Mouse (Mus musculus): ENCODE results near the gene Psmc4. TPM values are rescaled to one million over a fixed set of nuclear protein-coding genes. Genes with fewer than 3 reads are reported as not detected.

Gene Psmc4
- total and polyA plus RNA-seq, 3 experiments = 75.2 to 81.9 (median 81.9) TPM

DNA sequence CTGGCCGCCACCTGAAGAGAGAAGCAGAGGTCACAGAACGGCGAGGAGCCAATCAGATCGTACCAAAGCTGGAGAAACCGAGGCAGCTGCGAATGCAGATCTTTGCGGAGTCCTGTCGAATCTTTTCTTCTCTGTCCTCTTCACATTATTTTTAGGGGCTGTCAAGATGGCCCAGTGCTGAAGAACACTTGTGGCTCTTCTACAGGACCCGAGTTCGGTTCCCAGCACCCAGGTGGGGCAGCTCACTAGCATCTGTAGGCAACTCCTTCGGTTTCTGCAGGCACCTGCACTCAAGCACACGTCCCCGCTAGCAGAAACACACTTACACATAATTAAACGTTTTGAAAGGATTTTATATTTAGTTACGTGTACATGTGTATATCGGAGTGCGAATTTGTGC lies 683 bp upstream of the Psmc4 start:
- peak in 1 of 2 experiments; percentile 27 for DNase-seq
- Histone ChIP-seq H3K27me3 (ENCODE audit: control insufficient read depth, insufficient read depth, low read length) (no peaks in the 10 kb centered on the region), H3K79me2 (replicated peaks; ENCODE audit: control insufficient read depth, insufficient read depth, low read length) (no peaks in the 10 kb centered on the region), H3K4me3 (no peak overlapping the region), H3K27ac (no peak overlapping the region), H3K36me3 (ENCODE audit: control insufficient read depth, insufficient read depth, low read length) (no peaks in the 10 kb centered on the region), H3K9ac (ENCODE audit: low read depth, low read length) (no peak overlapping the region), H3K4me1 (ENCODE audit: control insufficient read depth, insufficient read depth, low read length) (no peaks in the 10 kb centered on the region; the same call in 1 of the 2 replicates)
- intact Hi-C loops (cut with DNase I) = loop anchor here (5.0 kb wide), 4 partner anchors 97 to 252 kb away; partner anchors contain the start of genes Dll3 and Fbl
- no peak for TF ChIP-seq EP300 (IDR thresholded peaks at IDR 0.05; ENCODE audit: insufficient read depth, low read depth, low read length)
- no peak for TF ChIP-seq CTCF (IDR thresholded peaks at IDR 0.05)
- no peak for TF ChIP-seq POLR2A (IDR thresholded peaks at IDR 0.05; ENCODE audit: insufficient read depth, low read depth, low read length)
- 53% methylated on average over 17 of the region's 17 CpGs for WGBS

GRCm38 (mm10) chr7:28044524-28044923 lies 5.4 kb downstream of the Psmc4 start:
- H3K27ac ChIP-seq = no peak overlapping the region

DNA sequence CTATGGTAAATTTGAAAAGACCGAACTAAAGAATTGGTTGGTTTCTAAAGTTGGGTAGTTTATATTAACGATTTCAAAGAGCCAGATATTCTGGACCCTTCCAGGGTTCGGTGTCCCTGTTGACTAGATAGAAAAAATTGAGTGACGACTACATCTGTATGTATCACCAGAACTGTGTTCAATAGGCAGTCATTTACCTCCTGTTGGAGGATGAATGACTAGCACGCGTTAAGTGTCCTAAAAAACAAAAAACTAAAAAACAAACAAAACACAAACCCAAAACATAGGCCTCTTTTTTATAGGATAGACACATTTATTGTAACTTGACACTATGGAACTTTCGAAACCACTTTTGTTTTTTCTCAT lies 35.5 kb downstream of the Psmc4 start:
- Histone ChIP-seq H3K4me1 (ENCODE audit: control insufficient read depth, insufficient read depth, low read length) (no peaks in the 10 kb centered on the region), H3K79me2 (replicated peaks; ENCODE audit: control insufficient read depth, insufficient read depth, low read length) (0 out of 2 replicates have a peak, but pooled peaks cover 1% of the 10 kb centered on the region), H3K4me3 (peak overlapping the region; percentile 88), H3K27me3 (ENCODE audit: control insufficient read depth, insufficient read depth, low read length) (no peaks in the 10 kb centered on the region), H3K9ac (ENCODE audit: low read depth, low read length) (peak overlapping the region; percentile 65; the same call in 1 of the 2 replicates), H3K27ac (peak overlapping the region; percentile 76), H3K36me3 (ENCODE audit: control insufficient read depth, insufficient read depth, low read length) (no peaks in the 10 kb centered on the region)
- TF ChIP-seq CTCF (IDR thresholded peaks at IDR 0.05) (no peak), POLR2A (IDR thresholded peaks at IDR 0.05; ENCODE audit: insufficient read depth, low read depth, low read length) (no peak), EP300 (IDR thresholded peaks at IDR 0.05; ENCODE audit: insufficient read depth, low read depth, low read length) (no peak)
- no peak for DNase-seq
- intact Hi-C loops (cut with DNase I) = no loop called here
- 24% methylated on average over 7 of the region's 7 CpGs for WGBS

More at GRCm38 (mm10) chr7:28044524-28044923, 5.4 kb downstream of the Psmc4 start:
- Histone ChIP-seq H3K27me3 (ENCODE audit: control insufficient read depth, insufficient read depth, low read length) (no peaks in the 10 kb centered on the region), H3K9ac (ENCODE audit: low read depth, low read length) (no peak overlapping the region), H3K36me3 (ENCODE audit: control insufficient read depth, insufficient read depth, low read length) (no peaks in the 10 kb centered on the region), H3K79me2 (replicated peaks; ENCODE audit: control insufficient read depth, insufficient read depth, low read length) (no peaks in the 10 kb centered on the region), H3K4me3 (no peak overlapping the region), H3K4me1 (ENCODE audit: control insufficient read depth, insufficient read depth, low read length) (no peaks in the 10 kb centered on the region; the same call in 1 of the 2 replicates)
- no peak for DNase-seq
- 75% methylated on average over 4 of the region's 4 CpGs for WGBS
- intact Hi-C loops (cut with DNase I) = loop anchor here (1.0 kb wide), 1 partner anchor 28 kb away; no protein-coding TSS in a partner anchor
- TF ChIP-seq POLR2A (IDR thresholded peaks at IDR 0.05; ENCODE audit: insufficient read depth, low read depth, low read length) = no peak
- no peak for TF ChIP-seq EP300 (IDR thresholded peaks at IDR 0.05; ENCODE audit: insufficient read depth, low read depth, low read length)
- no peak for TF ChIP-seq CTCF (IDR thresholded peaks at IDR 0.05)

GRCm38 (mm10) chr7:28013549-28014444 lies 36.1 kb downstream of the Psmc4 start, which contains the start of gene Zfp850:
Gene Zfp850 (minus strand): TSS chr7:28014115.
- WGBS = under 1% methylated on average over 47 of the region's 47 CpGs
- peak; percentile 83 to 86 for DNase-seq
- TF ChIP-seq EP300 (IDR thresholded peaks at IDR 0.05; ENCODE audit: insufficient read depth, low read depth, low read length) = no peak
- no peak for TF ChIP-seq CTCF (IDR thresholded peaks at IDR 0.05)
- peak; percentile 54 for TF ChIP-seq POLR2A (IDR thresholded peaks at IDR 0.05; ENCODE audit: insufficient read depth, low read depth, low read length)
- Histone ChIP-seq H3K4me3 (peak within 1 kb of the TSS; percentile 88), H3K4me1 (ENCODE audit: control insufficient read depth, insufficient read depth, low read length) (no peaks in the 10 kb centered on the region), H3K9ac (ENCODE audit: low read depth, low read length) (peak within 1 kb of the TSS; percentile 65), H3K79me2 (replicated peaks; ENCODE audit: control insufficient read depth, insufficient read depth, low read length) (0 out of 2 replicates have a peak, but pooled peaks cover 1% of the 10 kb centered on the region), H3K27ac (peak within 1 kb of the TSS; percentile 76), H3K36me3 (ENCODE audit: control insufficient read depth, insufficient read depth, low read length) (no peaks in the 10 kb centered on the region), H3K27me3 (ENCODE audit: control insufficient read depth, insufficient read depth, low read length) (no peaks in the 10 kb centered on the region)
- intact Hi-C loops (cut with DNase I) = loop anchor here (2.0 kb wide), 1 partner anchor 35 kb away; the partner anchor contains the start of gene Zfp780b

DNA sequence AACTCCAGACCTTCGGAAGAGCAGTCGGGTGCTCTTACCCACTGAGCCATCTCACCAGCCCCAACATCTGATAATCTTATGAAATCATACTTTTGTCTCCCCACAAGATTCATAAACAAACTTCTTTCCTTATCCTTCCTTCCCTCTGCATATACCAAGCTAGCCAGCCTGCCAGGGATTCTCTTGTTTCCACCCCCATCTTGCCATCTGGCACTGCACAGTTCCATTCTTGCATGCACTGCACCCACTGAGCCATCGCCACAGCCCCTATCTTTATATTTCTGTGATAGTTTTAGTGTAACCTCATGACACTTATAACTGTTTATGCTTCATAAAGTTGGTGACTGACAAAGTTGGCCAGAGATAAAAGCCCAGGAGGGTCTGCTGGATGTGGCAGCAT lies 39.6 kb downstream of the Psmc4 start:
- Histone ChIP-seq H3K9ac (ENCODE audit: low read depth, low read length) (no peak overlapping the region), H3K27me3 (ENCODE audit: control insufficient read depth, insufficient read depth, low read length) (no peaks in the 10 kb centered on the region), H3K27ac (no peak overlapping the region), H3K79me2 (replicated peaks; ENCODE audit: control insufficient read depth, insufficient read depth, low read length) (0 out of 2 replicates have a peak, but pooled peaks cover 1% of the 10 kb centered on the region), H3K4me1 (ENCODE audit: control insufficient read depth, insufficient read depth, low read length) (no peaks in the 10 kb centered on the region), H3K36me3 (ENCODE audit: control insufficient read depth, insufficient read depth, low read length) (no peaks in the 10 kb centered on the region), H3K4me3 (no peak overlapping the region)
- TF ChIP-seq EP300 (IDR thresholded peaks at IDR 0.05; ENCODE audit: insufficient read depth, low read depth, low read length) = no peak
- no peak for TF ChIP-seq POLR2A (IDR thresholded peaks at IDR 0.05; ENCODE audit: insufficient read depth, low read depth, low read length)
- no peak for TF ChIP-seq CTCF (IDR thresholded peaks at IDR 0.05)
- 95% methylated on average over 3 of the region's 3 CpGs for WGBS
- intact Hi-C loops (cut with DNase I) = no loop called here
- DNase-seq = no peak

Other genes with a start within 250 kb of the Psmc4 start
- 1 to 10 TPM; 5.1 to 5.2 TPM for gene Zfp626, start 242.9 kb downstream of the Psmc4 start, total RNA-seq (2021)
- 0.68 and 1.4 TPM in 2 replicates for gene Zfp626, start 242.9 kb downstream of the Psmc4 start, polyA plus RNA-seq (2012; rRNA removed)
- 1 to 10 TPM; 2.8 to 3.1 TPM for gene Zfp59, start 211.5 kb downstream of the Psmc4 start, total RNA-seq (2021)
- 0.62 and 1.5 TPM in 2 replicates for gene Zfp59, start 211.5 kb downstream of the Psmc4 start, polyA plus RNA-seq (2012; rRNA removed)
- 1 to 10 TPM; 2.5 to 3.4 TPM for gene Zfp607a, start 192.6 kb downstream of the Psmc4 start, total RNA-seq (2021)
- 0.47 and 1.8 TPM in 2 replicates for gene Zfp607a, start 192.6 kb downstream of the Psmc4 start, polyA plus RNA-seq (2012; rRNA removed)
- gene Zfp974, start 120.6 kb downstream of the Psmc4 start, total RNA-seq (2021) = 1 to 10 TPM; 4.3 to 4.4 TPM
- 1.6 and 1.8 TPM in 2 replicates for gene Zfp974, start 120.6 kb downstream of the Psmc4 start, polyA plus RNA-seq (2012; rRNA removed)
- gene Zfp780b, start 70.9 kb downstream of the Psmc4 start, total RNA-seq (2021) = 1 to 10 TPM; 8.0 to 8.6 TPM
- 1.5 and 3.1 TPM in 2 replicates for gene Zfp780b, start 70.9 kb downstream of the Psmc4 start, polyA plus RNA-seq (2012; rRNA removed)
- gene Zfp850, start 36.0 kb downstream of the Psmc4 start, total RNA-seq (2021) = 1 to 10 TPM in 1 of 2 experiments, under 1 TPM in 1; 0.68 to 1.3 TPM
- gene Zfp850, start 36.0 kb downstream of the Psmc4 start, polyA plus RNA-seq (2012; rRNA removed) = 0.23 TPM in 2 replicates
- under 1 TPM in 1 of 2 experiments, not detected in 1; 0.26 TPM for gene Fcgbp, start 21.1 kb upstream of the Psmc4 start, total RNA-seq (2021)
- gene Fcgbp, start 21.1 kb upstream of the Psmc4 start, polyA plus RNA-seq (2012; rRNA removed) = 0.12 and 1.0 TPM in 2 replicates
- gene 9530053A07Rik, start 79.4 kb upstream of the Psmc4 start, total RNA-seq (2021) = not detected
- gene 9530053A07Rik, start 79.4 kb upstream of the Psmc4 start, polyA plus RNA-seq (2012; rRNA removed) = 0.08 TPM in 1 of 2 replicates, not detected in the other
- gene Fbl, start 119.6 kb upstream of the Psmc4 start, total RNA-seq (2021) = 10 to 100 TPM; 34.7 TPM
- 25.7 and 35.6 TPM in 2 replicates for gene Fbl, start 119.6 kb upstream of the Psmc4 start, polyA plus RNA-seq (2012; rRNA removed)
- 10 to 100 TPM; 28.0 to 28.3 TPM for gene Dyrk1b, start 129.4 kb upstream of the Psmc4 start, total RNA-seq (2021)
- gene Dyrk1b, start 129.4 kb upstream of the Psmc4 start, polyA plus RNA-seq (2012; rRNA removed) = 24.1 and 30.1 TPM in 2 replicates
- gene Eid2, start 217.8 kb upstream of the Psmc4 start, total RNA-seq (2021) = 10 to 100 TPM; 11.2 to 11.9 TPM
- gene Eid2, start 217.8 kb upstream of the Psmc4 start, polyA plus RNA-seq (2012; rRNA removed) = 4.2 and 4.6 TPM in 2 replicates
- 10 to 100 TPM; 11.2 to 13.0 TPM for gene Eid2b, start 227.6 kb upstream of the Psmc4 start, total RNA-seq (2021)
- 6.7 and 7.2 TPM in 2 replicates for gene Eid2b, start 227.6 kb upstream of the Psmc4 start, polyA plus RNA-seq (2012; rRNA removed)
- not detected for gene Selenov, start 241.1 kb upstream of the Psmc4 start, total RNA-seq (2021)
- gene Selenov, start 241.1 kb upstream of the Psmc4 start, polyA plus RNA-seq (2012; rRNA removed) = 0.08 TPM in 1 of 2 replicates, not detected in the other